Comparison of ENCODE assay signal across 10 mouse cellular contexts in genomic region chr13:11874852-11875251, GRCm38 (mm10).
DNase-seq lines count a peak whose midpoint lies in the region; ATAC-seq and TF ChIP-seq lines count a peak whose summit lies in the region.
"Had no signal": no experiment of that assay in that cellular context is flagged by ENCODE, and none has a peak within 500 bp of the region (broad histone marks: within the 10 kb centered on the region; RNA-seq: fewer than 3 reads in every experiment).

No protein-coding gene starts in this region.

- H3K4me3 ChIP-seq in heart, postnatal 0 days (ENCODE audit: low read depth, low read length) = no peak overlapping the region

- no peak for ATAC-seq in heart, postnatal 0 days (ENCODE audit: insufficient read depth, low read depth)

- no peak overlapping the region for H3K9ac ChIP-seq in heart, postnatal 0 days (replicated peaks; ENCODE audit: low read depth, low read length)

- H3K27ac ChIP-seq in heart, postnatal 0 days (ENCODE audit: low read depth) = 0 out of 2 replicates have a peak overlapping the region, but pooled peaks have one; percentile 20

- H3K36me3 ChIP-seq in heart, postnatal 0 days (replicated peaks; ENCODE audit: control insufficient read depth, insufficient read depth, low read length) = peaks cover 43% of the 10 kb centered on the region

- H3K9me3 ChIP-seq in heart, postnatal 0 days (replicated peaks; ENCODE audit: control insufficient read depth, low read length) = no peaks in the 10 kb centered on the region

- WGBS in heart, postnatal 0 days = 4% methylated on average over 1 of the region's 1 CpGs

- no peak for DNase-seq in heart, postnatal 0 days (ENCODE audit: low spot score)
- DNase-seq in heart, postnatal 14 days = no peak
- peak; percentile 15 for DNase-seq in thymus, postnatal 4 days
- DNase-seq in thymus, postnatal 0 days (ENCODE audit: low spot score) = no peak
- peak; percentile 2 for DNase-seq in embryo, embryonic 9.5 days (ENCODE audit: extremely low spot score)
- DNase-seq in testis, postnatal 14 days (ENCODE audit: low spot score) = peak; percentile 7
- DNase-seq in urinary bladder, postnatal 36 days (ENCODE audit: low spot score in 2 of 2) = no peak
- no peak for DNase-seq in Muller cell, postnatal 12 days (ENCODE audit: inconsistent ontology term)
- DNase-seq: gastrocnemius, postnatal 36 days; heart, postnatal 36 days had no signal

- no peaks in the 10 kb centered on the region for H3K27me3 ChIP-seq in heart, postnatal 0 days (ENCODE audit: control insufficient read depth, insufficient read depth, low read length)

- peak; percentile 38 for TF ChIP-seq CTCF in heart, postnatal 0 days (IDR thresholded peaks at IDR 0.05; ENCODE audit: low read depth)

- H3K4me2 ChIP-seq in heart, postnatal 0 days (ENCODE audit: low read depth, low read length) = no peak overlapping the region

- no peak for TF ChIP-seq EP300 in heart, postnatal 0 days (IDR thresholded peaks at IDR 0.05; ENCODE audit: low read depth)

- intact Hi-C loops in heart, postnatal 14 days (cut with DNase I) = no loop called here

- no peaks in the 10 kb centered on the region for H3K4me1 ChIP-seq in heart, postnatal 0 days (ENCODE audit: control insufficient read depth, insufficient read depth)

Comparison
In these comparisons a context has a peak if more than half of its experiments do, and no peak if none do; other contexts are left out.
1. DNase-seq: peak in thymus, postnatal 4 days (single experiment), embryo, embryonic 9.5 days (single experiment) and testis, postnatal 14 days (single experiment); none in heart, postnatal 0 days (single experiment), heart, postnatal 14 days (0 of 2), thymus, postnatal 0 days (single experiment), urinary bladder, postnatal 36 days (0 of 2) and Muller cell, postnatal 12 days (single experiment).